Mouse (Mus musculus) midbrain, embryonic 10.5 days (tissue): ENCODE results near the gene Hdac5. TPM values are rescaled to one million over a fixed set of nuclear protein-coding genes. Genes with fewer than 3 reads are reported as not detected.

Experiments
- DNase-seq: peaks from one replicate; pipeline ENCODE4 v3.0.0-alpha.2; 2017; ENCODE audit warnings: low spot score
- H3K27ac ChIP-seq: fragments of 300-500 bp; sonication (generic); replicated peaks from 2 replicates; pipeline ENCODE4 v1.5.1; 2016; ENCODE audit warnings: mild to moderate bottlenecking
- H3K27me3 ChIP-seq: fragments of 300-500 bp; sonication (generic); 2 replicates; pipeline ENCODE4 v1.6.1; 2016; ENCODE audit warnings: low read depth, mild to moderate bottlenecking; ENCODE audit not compliant: poor library complexity, severe bottlenecking
- H3K36me3 ChIP-seq: fragments of 300-500 bp; sonication (generic); 2 replicates; pipeline ENCODE4 v1.6.1; 2016; ENCODE audit warnings: mild to moderate bottlenecking, moderate library complexity
- H3K4me1 ChIP-seq: fragments of 300-500 bp; sonication (generic); 2 replicates; pipeline ENCODE4 v1.6.1; 2016
- H3K4me3 ChIP-seq: fragments of 300-500 bp; sonication (generic); 2 replicates; pipeline ENCODE4 v1.5.1; 2016; ENCODE audit warnings: mild to moderate bottlenecking, moderate library complexity
- H3K9me3 ChIP-seq: fragments of 300-500 bp; sonication (generic); replicated peaks from 2 replicates; pipeline ENCODE4 v1.6.1; 2016; ENCODE audit warnings: mild to moderate bottlenecking
- WGBS: fragments of 180-500 bp; shearing (Covaris S2); methylation state at CpG from one replicate; pipeline ENCODE4 v1.1.7; 2016; 5-methylcytosine and 5-hydroxymethylcytosine counted together
- polyA plus RNA-seq: library from polyadenylated mRNA; unstranded; fragments of >200 nt; fragmentation: Nextera tagmentation; extraction: Ambion mirVana; gene quantifications from 2 replicates; pipeline ENCODE4 v1.2.1, GENCODE M21; 2016

Gene Hdac5
- polyA plus RNA-seq, 1 experiment from 2014 or later = 57.3 TPM

DNA sequence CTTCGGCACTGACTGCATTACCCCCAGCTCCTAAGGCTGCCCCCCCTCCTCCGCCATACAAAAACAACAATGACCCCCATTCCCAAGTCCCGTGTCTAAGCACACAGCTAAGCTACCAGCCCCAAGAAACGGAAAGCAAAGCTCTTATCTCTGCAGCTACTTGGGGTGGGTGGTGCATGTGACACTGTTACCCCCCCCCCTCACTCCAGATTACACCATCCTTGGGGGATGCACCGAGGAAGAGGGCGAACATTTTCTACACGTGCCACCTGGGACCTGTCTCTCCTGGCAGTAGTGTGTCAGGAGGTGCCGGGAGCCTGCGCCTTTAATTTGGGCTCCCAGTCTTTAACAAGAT, 1.8 kb downstream of the Hdac5 start:
- Histone ChIP-seq H3K36me3 (peaks cover 6% of the 10 kb centered on the region; the same call in 1 of the 2 replicates), H3K9me3 (no peaks in the 10 kb centered on the region), H3K4me3 (peak overlapping the region; percentile 90), H3K27ac (peak overlapping the region; percentile 94), H3K4me1 (peaks cover 74% of the 10 kb centered on the region), H3K27me3 (peaks cover 35% of the 10 kb centered on the region)
- 23% methylated on average over 9 of the region's 9 CpGs for WGBS
- DNase-seq = no peak

- H3K27me3 ChIP-seq = peaks cover 35% of the 10 kb centered on the region
- peak; percentile 46 for DNase-seq
- peak overlapping the region; percentile 90 for H3K4me3 ChIP-seq
- no peaks in the 10 kb centered on the region for H3K9me3 ChIP-seq
- peaks cover 6% of the 10 kb centered on the region; the same call in 1 of the 2 replicates for H3K36me3 ChIP-seq
- 17% methylated on average over 12 of the region's 12 CpGs for WGBS
- H3K4me1 ChIP-seq = peaks cover 79% of the 10 kb centered on the region
- H3K27ac ChIP-seq = peak overlapping the region; percentile 94
Observed at GRCm38 (mm10) chr11:102227270-102228190, 2.4 kb downstream of the Hdac5 start.

GRCm38 (mm10) chr11:102226067-102226978, 3.6 kb downstream of the Hdac5 start:
- Histone ChIP-seq H3K36me3 (peaks cover 18% of the 10 kb centered on the region), H3K4me3 (peak overlapping the region; percentile 90; the same call in 1 of the 2 replicates), H3K27me3 (peaks cover 35% of the 10 kb centered on the region), H3K4me1 (peaks cover 85% of the 10 kb centered on the region), H3K9me3 (no peaks in the 10 kb centered on the region), H3K27ac (peak overlapping the region; percentile 94; the same call in 1 of the 2 replicates)
- no peak for DNase-seq
- 60% methylated on average over 12 of the region's 12 CpGs for WGBS

GRCm38 (mm10) chr11:102225221-102225620, 4.7 kb downstream of the Hdac5 start:
- H3K27me3 ChIP-seq = peaks cover 35% of the 10 kb centered on the region
- no peak for DNase-seq
- 75% methylated on average over 5 of the region's 5 CpGs for WGBS
- peak overlapping the region; percentile 32; the same call in 1 of the 2 replicates for H3K4me3 ChIP-seq
- H3K36me3 ChIP-seq = peaks cover 29% of the 10 kb centered on the region
- H3K4me1 ChIP-seq = peaks cover 82% of the 10 kb centered on the region
- 0 out of 2 replicates have a peak overlapping the region, but pooled peaks have one; percentile 43 for H3K27ac ChIP-seq
- H3K9me3 ChIP-seq = no peaks in the 10 kb centered on the region

GRCm38 (mm10) chr11:102224686-102225085, 5.3 kb downstream of the Hdac5 start:
- 6% methylated on average over 22 of the region's 22 CpGs for WGBS

DNA sequence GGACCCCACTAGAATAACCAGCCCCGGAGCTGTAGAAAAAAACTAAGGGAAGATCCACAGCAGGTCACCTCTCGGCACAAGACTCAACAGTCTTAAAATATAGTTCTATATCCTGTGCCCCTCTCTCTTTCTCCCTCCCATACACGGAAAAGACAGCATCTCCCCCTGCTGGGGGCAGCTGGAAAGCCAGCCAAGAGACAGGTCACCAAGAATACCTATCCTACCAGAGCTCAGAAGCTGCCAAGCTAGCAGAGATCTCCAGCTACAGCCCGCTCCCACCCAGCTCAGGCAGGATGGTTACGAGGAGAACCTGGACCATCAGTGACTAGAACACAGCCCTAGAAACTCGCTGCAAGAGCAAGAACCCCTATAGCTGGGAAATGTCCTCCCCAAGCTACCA, 6.8 kb downstream of the Hdac5 start:
- WGBS = 55% methylated on average over 6 of the region's 6 CpGs
- peaks cover 27% of the 10 kb centered on the region for H3K27me3 ChIP-seq
- DNase-seq = peak; percentile 64
- H3K27ac ChIP-seq = no peak overlapping the region; the same call in 1 of the 2 replicates
- H3K9me3 ChIP-seq = no peaks in the 10 kb centered on the region
- H3K36me3 ChIP-seq = peaks cover 41% of the 10 kb centered on the region
- H3K4me1 ChIP-seq = peaks cover 86% of the 10 kb centered on the region
- no peak overlapping the region for H3K4me3 ChIP-seq

More at GRCm38 (mm10) chr11:102224686-102225085, 5.3 kb downstream of the Hdac5 start:
- peaks cover 35% of the 10 kb centered on the region for H3K27me3 ChIP-seq
- peak overlapping the region; percentile 32 for H3K4me3 ChIP-seq
- peaks cover 35% of the 10 kb centered on the region for H3K36me3 ChIP-seq
- H3K4me1 ChIP-seq = peaks cover 86% of the 10 kb centered on the region
- H3K27ac ChIP-seq = peak overlapping the region; percentile 43
- no peaks in the 10 kb centered on the region for H3K9me3 ChIP-seq
- no peak for DNase-seq

GRCm38 (mm10) chr11:102221954-102222351, 8.0 kb downstream of the Hdac5 start:
- 81% methylated on average over 8 of the region's 8 CpGs for WGBS
- H3K4me1 ChIP-seq = peaks cover 86% of the 10 kb centered on the region
- H3K27ac ChIP-seq = no peak overlapping the region
- H3K36me3 ChIP-seq = peaks cover 53% of the 10 kb centered on the region
- no peak for DNase-seq
- H3K27me3 ChIP-seq = peaks cover 25% of the 10 kb centered on the region
- no peaks in the 10 kb centered on the region for H3K9me3 ChIP-seq
- no peak overlapping the region for H3K4me3 ChIP-seq

DNA sequence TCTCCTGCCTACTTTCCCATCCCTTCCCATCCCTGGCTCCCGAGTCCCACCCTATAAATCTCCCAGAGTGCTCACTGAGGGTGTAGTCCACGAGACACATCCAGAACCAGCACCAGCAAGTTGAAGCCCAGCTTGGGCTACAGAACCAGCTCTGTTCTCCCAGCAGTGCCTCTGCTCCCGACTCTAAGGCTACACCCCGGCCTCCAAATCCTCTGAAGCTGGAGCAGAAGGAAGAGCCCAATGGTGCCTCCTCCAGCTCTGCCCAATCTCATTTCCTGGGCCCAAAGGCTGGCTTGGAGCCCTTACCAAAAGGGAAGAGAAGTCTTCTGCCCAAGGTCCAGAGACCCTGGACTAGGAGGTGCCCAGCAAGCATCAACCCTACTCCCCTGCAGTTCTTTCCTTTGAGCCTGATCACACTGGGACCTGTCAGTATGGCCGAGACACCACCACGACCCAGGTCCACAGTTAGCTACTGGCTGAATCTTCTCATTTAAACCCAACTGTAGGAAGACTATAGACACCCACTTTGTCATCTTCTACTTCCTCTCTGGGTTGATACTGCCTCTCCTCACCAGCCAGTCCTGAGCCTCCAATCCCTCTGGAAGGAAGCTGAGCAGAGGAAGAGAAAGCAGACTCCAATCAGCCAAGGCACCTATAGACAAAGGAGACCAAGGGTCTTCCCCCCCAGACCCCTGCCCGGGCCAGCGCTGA, 8.6 kb downstream of the Hdac5 start:
- 89% methylated on average over 8 of the region's 8 CpGs for WGBS
- H3K27me3 ChIP-seq = peaks cover 20% of the 10 kb centered on the region
- no peak overlapping the region for H3K27ac ChIP-seq
- peaks cover 85% of the 10 kb centered on the region for H3K4me1 ChIP-seq
- no peak for DNase-seq
- peaks cover 53% of the 10 kb centered on the region for H3K36me3 ChIP-seq
- H3K4me3 ChIP-seq = no peak overlapping the region
- no peaks in the 10 kb centered on the region for H3K9me3 ChIP-seq

DNA sequence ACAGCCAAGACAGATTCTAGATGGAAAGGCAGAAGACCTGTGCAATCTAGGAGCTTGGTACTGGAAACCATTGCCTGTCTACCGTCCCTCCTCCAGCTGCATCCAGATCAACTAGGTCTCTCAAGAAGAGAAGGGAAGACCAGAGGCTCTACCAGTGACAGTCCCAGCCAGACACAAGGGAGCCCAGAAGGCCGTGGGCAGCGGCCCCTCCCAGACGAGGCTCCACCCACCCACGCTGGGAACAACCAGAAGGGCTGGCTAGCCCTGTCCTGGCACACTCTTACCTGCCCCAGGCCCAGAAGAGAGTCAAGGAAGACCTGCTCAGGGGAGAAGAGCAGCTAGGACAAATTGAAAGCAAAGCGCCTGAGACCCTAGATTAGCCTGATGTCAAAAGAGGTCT, 9.5 kb downstream of the Hdac5 start:
- Histone ChIP-seq H3K27me3 (peaks cover 13% of the 10 kb centered on the region; the same call in 1 of the 2 replicates), H3K4me3 (no peak overlapping the region), H3K27ac (no peak overlapping the region), H3K4me1 (peaks cover 85% of the 10 kb centered on the region), H3K9me3 (no peaks in the 10 kb centered on the region), H3K36me3 (peaks cover 53% of the 10 kb centered on the region)
- WGBS = 79% methylated on average over 6 of the region's 6 CpGs
- DNase-seq = no peak

- 77% methylated on average over 4 of the region's 4 CpGs for WGBS
- H3K4me1 ChIP-seq = peaks cover 85% of the 10 kb centered on the region
- no peak overlapping the region for H3K4me3 ChIP-seq
- H3K9me3 ChIP-seq = no peaks in the 10 kb centered on the region
- no peak for DNase-seq
- H3K27ac ChIP-seq = no peak overlapping the region
- H3K27me3 ChIP-seq = peaks cover 8% of the 10 kb centered on the region; the same call in 1 of the 2 replicates
- H3K36me3 ChIP-seq = peaks cover 53% of the 10 kb centered on the region
Observed at GRCm38 (mm10) chr11:102219994-102220346, 10.0 kb downstream of the Hdac5 start.

GRCm38 (mm10) chr11:102219247-102219993, 10.5 kb downstream of the Hdac5 start:
- peaks cover 85% of the 10 kb centered on the region for H3K4me1 ChIP-seq
- no peak for DNase-seq

More at GRCm38 (mm10) chr11:102219247-102219993, 10.5 kb downstream of the Hdac5 start:
- peak overlapping the region; percentile 82 for H3K27ac ChIP-seq
- H3K4me3 ChIP-seq = peak overlapping the region; percentile 42; the same call in 1 of the 2 replicates
- peaks cover 6% of the 10 kb centered on the region; the same call in 1 of the 2 replicates for H3K27me3 ChIP-seq
- 73% methylated on average over 14 of the region's 14 CpGs for WGBS
- no peaks in the 10 kb centered on the region for H3K9me3 ChIP-seq
- peaks cover 52% of the 10 kb centered on the region for H3K36me3 ChIP-seq
